Mouse (Mus musculus): ENCODE measurements around the gene Ap5z1.

DNA sequence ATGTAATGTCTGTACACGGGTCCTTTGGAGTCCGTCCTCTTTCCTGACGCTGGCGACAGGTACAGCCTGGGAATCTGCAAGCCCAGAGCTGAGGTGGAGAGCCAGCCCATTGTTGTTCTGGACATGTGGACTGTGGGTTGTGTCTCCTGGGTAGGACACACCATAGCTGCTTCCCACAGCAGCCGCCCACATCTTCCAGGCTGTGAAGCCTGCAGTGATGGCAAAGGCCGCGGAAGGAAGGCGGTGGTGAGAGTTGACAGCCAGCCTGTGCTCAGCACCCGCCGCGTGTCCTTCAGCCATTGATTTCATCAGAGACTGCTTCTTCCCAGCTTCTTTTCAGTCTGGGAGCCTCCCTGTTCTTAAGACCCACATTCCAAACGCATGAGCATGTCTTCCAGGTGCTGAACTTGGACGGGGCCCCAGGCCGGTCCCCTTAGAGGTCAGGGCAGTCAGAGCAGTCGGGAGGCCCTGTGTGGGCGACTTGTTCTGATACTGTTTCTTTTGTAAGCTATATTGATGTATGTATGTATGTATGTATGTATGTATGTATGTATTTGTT is 25.3 kb upstream of the Ap5z1 start:
- TF ChIP-seq CTCF (IDR thresholded peaks at IDR 0.05; ENCODE audit: insufficient read depth, low read depth, low read length): no peak
- no peak for TF ChIP-seq POLR2A (IDR thresholded peaks at IDR 0.05; ENCODE audit: insufficient read depth, low read depth, low read length)
